Mouse (Mus musculus) MEL (cell line): Measurements from ENCODE around the gene Zdhhc14.

Experiments
- CTCF ChIP-seq, 3 experiments: IDR thresholded peaks in 2 of 3; conservative IDR thresholded peaks in 1 of 3; 2 replicates each; pipeline ENCODE4 v1.5.1; 2011 to 2012; ENCODE audit warnings: low read length in 3 of 3, low read depth in 2 of 3, mild to moderate bottlenecking in 2 of 3, improper control_type of control experiment in 1 of 3, inconsistent platforms in 1 of 3, mixed read lengths in 1 of 3, moderate library complexity in 1 of 3; ENCODE audit not compliant: control insufficient read depth in 1 of 3, insufficient read depth in 1 of 3, poor library complexity in 1 of 3, severe bottlenecking in 1 of 3
- ELF1 ChIP-seq: IDR thresholded peaks from 2 replicates; pipeline ENCODE4 v1.6.1; 2014; ENCODE audit warnings: low read depth, mild to moderate bottlenecking, inconsistent platforms, low read length, improper control_type of control experiment, moderate library complexity
- EP300 ChIP-seq, 2 experiments: IDR thresholded peaks; 2 replicates each; pipeline ENCODE4 v1.6.1; 2011; ENCODE audit warnings: improper control_type of control experiment in 2 of 2, low read length in 2 of 2, low read depth in 1 of 2, mild to moderate bottlenecking in 1 of 2
- GATA1 ChIP-seq: IDR thresholded peaks from 2 replicates; pipeline ENCODE4 v1.6.1; 2011; ENCODE audit warnings: low read depth, low read length, improper control_type of control experiment
- HCFC1 ChIP-seq: IDR thresholded peaks from 2 replicates; pipeline ENCODE4 v1.6.1; 2012; ENCODE audit warnings: low read depth, mild to moderate bottlenecking, inconsistent platforms, low read length, improper control_type of control experiment, moderate library complexity
- MAX ChIP-seq: IDR thresholded peaks from 2 replicates; pipeline ENCODE4 v1.6.1; 2011; ENCODE audit warnings: low read length, improper control_type of control experiment
- MYC ChIP-seq: IDR thresholded peaks from 2 replicates; pipeline ENCODE4 v1.6.1; 2011; ENCODE audit warnings: low read depth, mild to moderate bottlenecking, low read length, improper control_type of control experiment, moderate library complexity
- POLR2A ChIP-seq, 2 experiments: IDR thresholded peaks; 2 replicates each; pipeline ENCODE4 v1.6.1; 2011 to 2012; ENCODE audit warnings: low read length in 2 of 2, mild to moderate bottlenecking in 2 of 2, control low read depth in 1 of 2, improper control_type of control experiment in 1 of 2, low read depth in 1 of 2, moderate library complexity in 1 of 2; ENCODE audit not compliant: control insufficient read depth in 1 of 2, insufficient read depth in 1 of 2, poor library complexity in 1 of 2
- TBP ChIP-seq: IDR thresholded peaks from 2 replicates; pipeline ENCODE4 v1.8.0; 2011; ENCODE audit warnings: low read depth, low read length, improper control_type of control experiment
- USF2 ChIP-seq, 2 experiments: IDR thresholded peaks; 2 replicates each; pipeline ENCODE4 v1.6.1; 2011 to 2012; ENCODE audit warnings: improper control_type of control experiment in 2 of 2, low read length in 2 of 2, borderline replicate concordance in 1 of 2, inconsistent platforms in 1 of 2, low read depth in 1 of 2, mild to moderate bottlenecking in 1 of 2; ENCODE audit not compliant: insufficient read depth in 1 of 2
- ZNF384 ChIP-seq: IDR thresholded peaks from 2 replicates; pipeline ENCODE4 v1.6.1; 2012; ENCODE audit warnings: low read depth, mild to moderate bottlenecking, inconsistent platforms, low read length, improper control_type of control experiment

DNA sequence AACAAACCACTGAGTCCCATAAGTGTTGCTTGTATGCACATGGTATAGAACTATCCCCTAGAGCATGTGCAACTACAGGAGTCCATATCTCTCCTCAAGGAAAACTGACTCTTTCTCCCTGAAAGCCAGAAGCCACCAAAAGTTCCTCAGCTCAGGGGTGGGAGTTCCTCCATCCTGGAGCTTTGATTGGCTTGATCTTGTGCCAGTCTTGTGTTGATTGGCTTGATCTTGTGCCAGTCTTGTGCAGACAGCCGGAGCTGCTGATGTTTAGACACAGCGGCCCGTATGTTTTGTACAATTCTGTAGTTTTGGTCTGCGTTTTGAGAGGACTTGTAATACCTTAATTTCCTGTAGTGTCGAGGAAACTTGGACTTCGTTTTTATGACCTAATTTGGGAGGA lies 70.8 kb downstream of the Zdhhc14 start:
- TF ChIP-seq ELF1 (no peak), GATA1 (no peak), CTCF (IDR thresholded peaks at IDR 0.05 in 2 of 3, conservative IDR thresholded peaks at IDR 0.05 in 1 of 3; ENCODE audit: control insufficient read depth in 1 of 3, insufficient read depth in 1 of 3, low read depth in 2 of 3, low read length in 3 of 3, poor library complexity in 1 of 3, severe bottlenecking in 1 of 3) (no peak), POLR2A (IDR thresholded peaks at IDR 0.05; ENCODE audit: control insufficient read depth in 1 of 2, insufficient read depth in 1 of 2, low read depth in 1 of 2, low read length in 2 of 2, poor library complexity in 1 of 2) (no peak), EP300 (IDR thresholded peaks at IDR 0.05; ENCODE audit: low read depth in 1 of 2, low read length in 2 of 2) (no peak), MAX (no peak), HCFC1 (no peak), ZNF384 (no peak), USF2 (IDR thresholded peaks at IDR 0.05; ENCODE audit: borderline replicate concordance in 1 of 2, insufficient read depth in 1 of 2, low read depth in 1 of 2, low read length in 2 of 2) (no peak), MYC (no peak), TBP (no peak)
